Mouse (Mus musculus) layer of hippocampus, postnatal 10 days (tissue): ENCODE measurements at regions not wholly inside any gene's neighbourhood (a gene's known extent, or its start where the extent isn't known, plus 50 kb on each side); places are given as distances from the start of the nearest gene placed in this dataset.
A peak's percentile ranks its signal among the peaks of the same experiment; 100 is the strongest.

Source experiments
- DNase-seq, 2 experiments: peaks; one replicate each; pipeline ENCODE4 v3.0.0; 2021; ENCODE audit warnings: low spot score in 2 of 2

DNA sequence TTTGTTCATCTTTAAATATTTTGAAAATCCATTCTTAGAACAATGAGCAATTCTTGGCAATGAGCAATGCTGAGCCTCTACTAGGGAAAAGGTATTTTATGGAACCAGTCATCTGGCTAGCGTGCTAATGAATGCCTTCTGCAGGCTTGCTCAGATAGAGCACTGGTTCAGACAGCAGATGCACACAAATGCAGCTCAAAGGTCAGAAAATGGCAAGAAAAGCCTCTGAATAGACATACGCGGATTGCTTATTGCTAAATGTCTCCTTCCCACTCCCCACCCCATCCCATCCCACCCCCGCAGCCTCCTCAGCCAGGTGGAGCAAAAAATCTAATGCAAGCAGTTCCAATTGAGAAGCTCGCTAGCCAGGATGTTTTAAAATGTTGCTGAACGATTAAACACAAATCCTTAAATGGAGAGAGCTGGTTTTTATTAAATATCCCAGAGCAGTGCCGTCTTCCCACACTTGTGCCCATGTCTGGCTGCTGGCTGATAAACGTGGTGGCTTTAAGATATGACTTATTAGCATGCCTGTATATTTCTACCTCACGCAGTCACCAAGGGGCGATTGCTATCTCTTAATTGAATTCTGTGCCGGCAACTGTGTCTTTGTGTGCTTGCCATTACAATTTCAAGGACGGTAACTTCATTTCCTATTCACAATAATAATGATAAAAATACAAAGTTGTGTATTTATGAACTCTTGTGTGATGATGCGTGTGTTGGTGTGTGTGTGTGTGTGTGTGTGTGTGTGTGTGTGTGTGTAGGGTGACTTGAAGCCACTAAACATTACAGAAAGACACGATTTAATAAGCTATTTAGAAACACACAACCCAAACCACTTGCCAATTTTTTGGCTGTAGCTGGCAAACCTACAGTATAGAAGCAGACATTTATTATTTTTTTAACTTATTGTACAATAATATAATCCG is 192.7 kb upstream of the Pabpc6 start:
- DNase-seq: no peak

DNA sequence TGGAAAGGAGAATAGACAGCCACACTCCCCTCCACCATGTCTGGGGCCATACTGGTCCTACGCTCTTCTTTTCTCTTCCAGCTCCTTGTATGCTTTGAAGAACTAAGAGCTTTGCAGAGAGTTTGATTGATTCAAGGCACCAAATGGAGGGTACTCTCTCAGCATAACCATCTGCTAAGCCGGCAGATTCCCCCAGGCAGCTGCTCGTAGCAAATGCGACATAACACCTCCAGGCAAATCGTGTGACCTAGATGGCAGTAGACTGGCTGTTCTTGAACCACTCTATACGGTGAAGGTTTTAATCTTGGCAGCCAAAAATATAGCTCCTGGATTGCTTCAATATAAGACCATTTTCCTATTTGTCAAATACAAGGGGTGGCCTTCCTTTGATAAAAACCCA is 191.8 kb upstream of the Pabpc6 start:
- DNase-seq: peak in 1 of 2 experiments; percentile 31

DNA sequence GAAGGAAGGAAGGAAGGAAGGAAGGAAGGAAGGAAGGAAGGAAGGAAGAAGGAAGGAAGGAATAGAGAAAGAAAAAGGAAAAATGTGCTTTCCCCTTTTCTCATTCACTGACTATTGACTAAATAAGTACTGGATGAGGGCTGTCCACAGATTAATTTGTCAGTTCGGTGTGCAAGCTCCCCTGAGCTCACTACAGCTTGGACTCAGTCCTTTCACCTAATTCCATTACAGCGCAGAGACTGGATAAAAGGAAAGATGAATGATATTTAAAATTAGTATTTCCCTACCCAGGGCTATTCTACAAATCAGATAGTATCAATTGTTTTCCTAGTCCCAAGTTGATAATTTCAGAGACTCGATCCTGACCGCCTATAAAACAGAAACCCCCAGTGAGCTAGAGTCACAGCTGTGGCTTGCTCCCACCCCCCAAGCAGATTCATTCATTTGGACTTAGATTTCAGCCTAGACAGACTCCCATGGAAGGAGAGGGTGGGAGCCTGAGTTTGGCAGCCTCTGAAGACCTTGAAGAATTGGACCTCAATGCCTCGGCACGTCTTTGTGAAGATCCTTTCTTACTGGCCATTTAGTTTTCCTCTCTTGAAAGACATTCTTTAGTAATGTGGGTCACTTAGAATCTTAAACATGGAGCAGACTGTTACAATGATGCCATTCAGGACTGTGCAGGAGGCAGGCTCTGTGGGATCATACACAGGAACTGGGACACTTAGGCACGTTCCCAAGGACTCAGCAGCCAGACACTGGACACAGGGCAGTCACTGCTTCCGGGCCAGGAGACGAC is 179.2 kb upstream of the Pabpc6 start:
- peak in 1 of 2 experiments; percentile 52 for DNase-seq

DNA sequence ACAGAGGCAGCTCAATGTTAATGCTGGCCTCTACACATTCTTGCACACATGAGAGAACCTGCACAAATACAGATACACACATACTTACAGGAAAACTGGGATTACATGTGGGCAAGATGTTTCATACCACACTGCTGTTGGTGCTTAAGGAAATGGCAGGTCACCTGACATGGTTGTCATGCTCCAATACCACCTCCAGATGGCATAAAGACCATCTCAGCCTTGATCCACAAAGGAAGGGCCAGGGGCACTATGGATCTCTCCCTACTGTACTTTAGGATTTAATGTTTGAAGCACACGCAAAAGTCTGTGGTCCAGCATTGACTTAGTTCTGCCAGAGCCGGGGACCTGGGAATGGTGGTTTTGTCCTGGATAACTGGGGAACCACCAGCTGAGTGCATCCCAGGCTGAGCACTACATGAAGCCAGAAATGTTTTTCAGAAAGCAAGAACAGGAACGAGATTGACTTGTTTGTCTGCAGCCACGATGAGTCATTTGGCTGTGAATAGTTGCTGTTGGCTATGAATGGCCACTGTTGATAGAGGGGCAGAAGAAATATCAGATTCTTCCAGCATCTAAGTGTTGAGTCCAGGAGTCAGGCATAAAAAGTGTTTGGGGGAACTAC is 176.0 kb upstream of the Pabpc6 start:
- DNase-seq: no peak

DNA sequence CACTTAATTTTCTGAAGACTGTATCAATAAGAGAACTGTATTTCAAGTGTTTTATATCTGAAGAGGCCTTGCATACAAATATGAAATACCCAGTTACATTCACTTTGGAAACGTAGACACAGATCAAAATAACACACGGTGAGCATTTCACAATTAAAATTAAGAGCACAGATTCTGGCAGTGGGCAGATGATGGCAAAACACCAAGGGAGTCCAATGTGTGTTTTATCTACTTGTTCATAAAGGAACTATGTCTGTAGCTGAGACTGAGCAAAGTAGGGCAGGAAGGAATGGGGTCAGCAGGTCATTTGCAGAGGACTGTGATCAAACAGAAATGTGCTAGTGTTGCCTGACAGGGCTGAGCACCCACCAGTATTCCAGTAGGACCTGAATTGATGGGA is 171.6 kb upstream of the Pabpc6 start:
- peak in 1 of 2 experiments; percentile 31 for DNase-seq

DNA sequence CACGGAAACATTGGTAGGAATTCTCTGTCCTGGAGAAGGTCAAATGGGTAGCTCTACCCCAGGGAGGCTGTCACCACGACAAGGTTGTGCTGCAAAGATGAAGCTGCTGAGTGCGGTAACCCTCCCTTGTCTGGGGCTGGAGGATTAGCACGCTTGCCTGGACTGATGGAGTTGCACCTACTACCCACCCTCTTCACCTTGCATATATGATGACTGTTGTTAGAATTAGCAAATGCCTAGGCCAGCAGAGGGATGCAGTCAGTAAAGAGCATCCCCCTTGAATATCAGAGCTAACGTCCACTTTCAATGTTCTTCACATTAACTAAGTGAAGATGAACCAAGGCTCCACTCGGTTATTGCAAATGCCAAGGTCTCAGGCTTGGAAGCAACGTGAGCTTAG is 169.7 kb upstream of the Pabpc6 start:
- DNase-seq: no peak

DNA sequence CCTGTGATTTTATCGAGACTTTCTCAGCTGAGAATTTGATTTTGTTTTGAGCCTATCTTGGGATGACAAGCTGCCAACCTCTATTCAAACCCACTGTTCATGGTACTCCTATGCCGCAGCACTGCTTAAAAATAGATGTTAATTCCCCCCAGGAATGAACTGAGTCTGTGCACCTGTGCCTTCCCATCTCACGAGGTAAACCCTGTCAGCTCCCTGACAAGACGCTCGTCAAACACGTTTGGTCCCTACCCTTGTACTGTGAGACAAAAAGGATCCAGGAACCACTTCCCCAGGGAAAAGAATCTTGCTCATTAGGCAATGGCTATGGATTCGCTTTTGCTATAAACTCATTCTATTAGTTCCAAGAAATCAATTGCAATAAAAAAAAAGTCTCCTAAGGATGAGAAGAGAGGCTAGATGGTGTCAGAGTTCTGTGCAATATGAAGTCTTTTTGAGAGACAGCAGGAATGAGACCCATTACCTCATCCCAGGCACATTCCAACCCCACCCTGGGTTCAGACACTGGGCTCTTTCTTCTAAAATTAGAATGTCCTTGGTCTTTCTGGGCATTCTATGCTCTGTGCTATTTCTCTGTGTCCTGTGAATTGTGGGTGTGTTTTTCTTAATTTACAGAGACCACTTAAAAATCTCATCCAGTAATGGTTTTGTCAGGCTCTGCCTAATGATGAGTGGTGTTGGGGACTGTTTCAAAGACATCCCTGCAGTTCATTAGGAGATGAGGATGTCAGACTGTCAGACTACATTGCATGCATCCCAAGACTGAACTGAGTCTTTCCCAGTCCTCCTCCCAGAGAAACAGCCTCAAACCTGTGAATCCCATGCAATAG is 167.7 kb upstream of the Pabpc6 start:
- DNase-seq: no peak

DNA sequence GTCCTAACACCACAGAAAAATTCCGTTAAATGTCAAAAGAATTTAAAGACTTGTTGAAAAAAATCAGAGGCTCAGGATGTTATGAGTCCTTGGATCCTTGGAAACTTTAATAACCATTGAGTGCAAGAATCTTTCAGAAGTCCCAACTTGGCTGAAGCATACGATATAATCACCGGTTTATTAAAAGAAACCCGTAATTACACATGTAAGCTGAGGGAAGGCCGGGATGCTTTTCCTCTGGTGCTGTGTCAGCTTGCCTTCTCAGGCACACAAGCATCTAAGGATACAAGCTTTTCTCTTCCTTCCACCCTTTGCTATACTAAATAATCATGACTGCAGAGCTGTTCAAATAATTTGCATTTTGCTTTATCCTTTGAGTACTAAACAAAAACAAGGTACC is 160.4 kb upstream of the Pabpc6 start:
- no peak for DNase-seq

DNA sequence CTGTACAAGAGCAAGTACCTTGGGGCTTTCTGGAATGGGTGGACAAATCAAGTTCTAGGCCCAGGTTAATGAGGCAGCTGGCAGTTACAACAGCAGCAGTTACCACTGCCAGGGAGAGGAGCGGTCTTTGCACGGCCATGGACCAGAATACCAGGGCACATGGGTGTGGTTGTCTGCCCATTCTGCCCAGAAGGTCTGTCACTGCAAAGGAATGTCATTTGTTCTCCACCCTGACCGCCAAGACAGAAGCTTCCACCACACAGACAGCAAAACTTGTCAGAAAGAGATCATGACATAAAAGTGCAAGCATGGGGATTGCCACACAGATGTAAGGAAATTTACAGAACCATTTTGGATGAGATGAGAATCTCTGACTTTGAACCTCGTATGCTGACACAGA is 151.8 kb upstream of the Pabpc6 start:
- DNase-seq: no peak

DNA sequence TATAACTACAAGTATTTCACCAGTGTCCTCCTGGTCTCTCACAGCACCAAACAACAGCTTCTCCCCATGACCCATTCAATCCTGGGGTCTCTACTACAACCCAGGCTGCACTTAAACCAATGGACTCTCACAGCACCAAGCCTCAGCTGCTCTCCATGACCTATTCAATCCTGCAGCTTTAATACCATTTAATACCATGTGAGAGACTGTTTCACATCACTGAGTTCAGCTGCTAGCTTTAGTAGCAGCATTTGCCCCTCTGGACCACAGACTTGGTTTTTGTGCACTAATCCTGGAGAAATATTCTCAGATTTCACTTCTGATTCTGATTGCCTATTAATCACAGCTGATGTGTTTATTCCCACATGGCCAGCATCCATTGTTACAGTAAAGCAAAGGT is 147.5 kb upstream of the Pabpc6 start:
- no peak for DNase-seq

DNA sequence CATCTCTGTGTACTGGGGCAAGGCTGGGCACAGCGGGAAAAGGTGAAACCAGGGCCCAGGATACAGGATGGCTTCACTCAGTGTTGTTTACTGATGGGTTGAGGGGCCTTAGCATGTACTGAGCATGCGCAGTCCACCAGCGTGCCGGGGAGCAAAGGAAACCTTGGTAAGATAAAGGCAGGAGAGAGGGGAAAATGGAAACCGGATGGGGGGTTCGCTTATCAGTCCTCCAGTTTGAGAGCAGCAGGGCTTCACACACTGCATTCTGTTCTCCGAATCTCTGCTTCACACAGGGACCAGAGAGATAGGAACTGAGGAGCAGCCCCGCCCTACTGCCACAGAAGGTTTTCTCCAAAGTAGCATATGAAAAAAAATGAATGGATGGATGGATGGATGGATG is 127.6 kb upstream of the Pabpc6 start:
- no peak for DNase-seq

DNA sequence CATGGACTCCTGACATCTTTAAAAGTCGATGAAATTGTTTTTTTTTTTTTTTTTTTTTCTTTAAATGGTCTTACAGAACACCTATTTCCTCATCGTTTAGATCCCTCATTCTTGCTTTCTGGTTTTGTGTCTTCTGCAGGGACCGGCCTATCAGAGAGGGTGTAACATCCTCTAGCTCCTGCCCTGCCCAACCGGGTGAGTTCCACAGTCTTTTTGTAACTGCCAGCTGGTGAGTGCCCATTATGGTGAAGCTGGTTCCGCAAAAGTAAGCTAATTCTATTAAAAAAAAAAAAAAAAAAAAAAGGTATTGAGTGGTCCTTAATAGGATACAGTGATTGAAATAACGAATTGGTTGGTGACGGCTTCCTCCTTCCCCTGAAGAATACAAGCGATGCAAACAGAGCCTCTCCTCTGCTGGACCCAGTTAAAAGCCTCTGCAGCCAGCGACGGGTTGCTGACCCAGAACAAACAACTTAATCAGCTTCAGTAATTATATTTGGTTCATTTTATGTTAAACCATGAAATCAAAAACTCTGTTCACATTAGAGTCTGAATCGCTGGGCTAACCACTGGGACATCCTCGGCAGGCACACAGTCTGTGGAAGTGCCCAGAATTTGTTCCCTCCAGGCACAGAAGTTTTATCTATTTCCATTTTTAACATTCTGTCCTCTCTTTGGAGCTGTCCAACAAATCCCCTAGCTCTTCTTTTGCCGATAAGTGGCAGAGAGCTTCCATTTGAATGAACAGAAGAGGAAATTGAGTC is 126.9 kb upstream of the Pabpc6 start:
- no peak for DNase-seq

DNA sequence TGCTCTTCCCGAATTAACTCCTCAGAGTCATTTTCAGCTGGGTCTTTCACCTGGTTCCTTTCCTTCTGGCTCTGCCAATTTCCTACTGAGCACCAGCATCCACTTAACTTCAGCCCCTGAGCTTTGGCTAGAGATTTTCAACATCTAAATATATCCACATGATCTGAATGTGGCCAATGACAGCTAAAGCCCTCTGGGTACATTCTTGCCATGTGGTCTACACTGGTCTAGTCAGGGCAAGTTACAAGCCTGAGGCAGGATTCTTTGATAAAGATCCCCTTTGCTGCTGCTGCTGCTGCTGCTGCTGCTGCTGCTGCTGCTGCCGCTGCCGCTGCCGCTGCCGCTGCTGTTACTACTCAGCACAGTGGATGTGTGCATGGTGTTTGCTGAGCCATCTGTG is 109.3 kb upstream of the Pabpc6 start:
- no peak for DNase-seq

DNA sequence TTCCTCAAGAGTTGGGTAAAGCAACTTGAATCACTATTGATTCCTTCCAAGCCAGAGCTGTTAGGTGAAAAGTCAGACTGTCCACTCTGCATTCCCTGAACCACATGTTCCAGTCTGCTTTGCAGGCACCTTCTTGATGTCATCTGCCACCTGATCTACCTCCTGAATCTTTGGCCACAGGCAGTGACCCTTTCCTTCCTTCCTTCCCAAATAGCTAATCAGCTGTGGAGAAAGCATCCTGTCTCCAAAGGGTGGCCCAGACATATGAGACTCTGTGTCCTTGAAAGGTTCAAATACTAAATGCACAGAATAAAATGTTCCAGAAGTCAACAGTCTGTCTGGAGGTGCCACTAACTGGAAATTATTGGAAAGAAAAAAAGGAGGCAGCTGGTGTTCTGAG is 107.6 kb upstream of the Pabpc6 start:
- DNase-seq: no peak

DNA sequence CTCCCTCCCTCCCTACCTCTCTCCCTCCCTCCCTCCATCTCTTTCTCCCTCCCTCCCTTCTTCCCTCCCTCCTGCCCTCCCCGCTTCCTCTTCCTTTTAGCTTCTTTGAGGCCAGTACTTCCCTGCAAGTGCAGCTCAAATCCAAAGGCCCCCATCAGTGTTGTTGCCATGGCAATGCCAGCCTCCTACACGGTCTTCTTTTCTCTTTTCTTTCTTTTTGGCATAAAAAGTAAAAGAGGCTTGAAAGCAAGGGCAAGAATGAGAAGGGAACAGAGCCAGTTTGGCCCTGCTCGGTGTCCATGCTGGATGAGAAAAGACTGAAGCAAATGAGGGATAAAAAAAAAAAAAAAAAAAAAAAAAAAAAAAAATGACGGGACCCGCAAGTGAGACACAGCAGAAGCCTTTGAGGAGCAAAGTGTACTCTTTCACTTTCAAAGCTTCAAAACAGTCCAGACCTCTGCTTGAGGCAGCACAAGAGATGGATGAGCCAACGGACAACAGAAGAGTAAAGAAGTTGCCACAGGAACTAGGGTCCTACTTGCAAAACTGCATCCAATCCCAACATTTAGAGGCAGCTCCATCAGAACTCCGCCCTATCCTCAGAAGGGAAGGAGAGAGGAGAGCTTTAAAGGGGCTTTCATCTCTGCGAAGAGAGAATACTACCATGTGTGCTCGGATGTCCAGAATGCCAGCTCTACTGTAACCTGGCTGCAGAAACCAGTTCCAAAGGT is 106.9 kb upstream of the Pabpc6 start:
- DNase-seq: peak; percentile 45 to 55

DNA sequence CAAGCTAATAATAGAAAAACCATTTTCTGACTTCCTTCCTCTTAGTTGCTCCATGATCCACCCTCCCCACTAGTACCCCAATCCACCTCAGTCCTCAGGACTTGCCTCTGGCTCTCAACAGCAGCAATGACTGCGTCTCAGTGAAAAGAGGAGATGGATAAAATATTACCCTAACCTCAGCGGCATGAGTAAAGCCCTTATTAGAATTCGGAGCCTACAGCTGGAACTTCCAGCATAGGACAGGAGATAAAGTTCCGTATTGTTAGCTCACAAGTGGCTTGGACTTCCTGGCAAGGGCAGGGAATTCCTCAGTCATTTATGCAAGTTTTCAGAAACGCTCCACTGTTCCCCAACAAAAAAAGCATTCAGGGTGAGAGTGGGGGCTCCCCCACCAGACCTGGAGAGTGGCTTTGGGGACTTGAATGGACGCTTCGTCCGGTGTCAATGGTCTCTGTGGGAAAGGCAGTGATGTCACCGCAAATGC is 106.2 kb upstream of the Pabpc6 start:
- DNase-seq: peak; percentile 41 to 65

DNA sequence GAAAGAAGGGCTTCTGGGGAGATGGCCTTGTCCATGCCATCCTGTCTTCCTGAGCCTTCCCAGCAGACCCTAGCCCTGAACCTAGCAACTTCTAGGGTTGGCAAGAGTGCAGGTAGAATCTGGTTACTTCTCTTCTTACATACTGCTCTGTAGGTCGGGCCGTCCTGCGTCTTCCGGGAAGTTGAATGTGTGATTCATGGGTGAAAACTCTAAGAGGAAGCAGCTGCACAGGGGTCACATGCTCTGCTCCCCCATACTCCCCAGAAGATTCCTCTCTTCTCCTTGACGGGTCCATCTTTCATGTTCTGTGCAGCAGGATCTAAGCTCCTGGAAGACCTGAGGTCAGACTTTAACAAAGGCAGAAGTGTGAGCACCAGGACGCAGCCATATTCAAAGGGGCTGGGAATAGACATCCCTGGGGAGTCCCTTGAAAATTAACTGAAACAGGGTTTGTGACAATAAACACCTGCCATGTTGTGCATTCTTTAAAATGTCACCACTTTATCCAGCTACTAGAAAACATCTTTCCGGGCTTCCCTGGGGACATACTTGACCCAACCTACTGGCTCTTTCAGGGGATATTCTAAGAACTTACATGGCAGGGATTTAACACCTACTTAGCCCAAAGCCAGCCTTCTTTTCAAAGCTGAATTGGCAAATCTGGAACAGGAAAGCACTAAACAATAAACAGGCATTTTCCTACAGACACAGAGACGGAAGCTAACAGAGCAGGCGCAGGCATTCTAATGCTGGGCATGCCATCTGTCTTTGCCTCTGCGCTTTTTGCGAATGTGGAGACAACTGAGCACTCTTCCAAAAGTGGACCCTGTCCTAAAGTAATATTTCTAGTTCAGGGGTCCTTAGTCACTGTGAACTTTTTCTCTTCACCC is 105.5 kb upstream of the Pabpc6 start:
- DNase-seq: no peak

DNA sequence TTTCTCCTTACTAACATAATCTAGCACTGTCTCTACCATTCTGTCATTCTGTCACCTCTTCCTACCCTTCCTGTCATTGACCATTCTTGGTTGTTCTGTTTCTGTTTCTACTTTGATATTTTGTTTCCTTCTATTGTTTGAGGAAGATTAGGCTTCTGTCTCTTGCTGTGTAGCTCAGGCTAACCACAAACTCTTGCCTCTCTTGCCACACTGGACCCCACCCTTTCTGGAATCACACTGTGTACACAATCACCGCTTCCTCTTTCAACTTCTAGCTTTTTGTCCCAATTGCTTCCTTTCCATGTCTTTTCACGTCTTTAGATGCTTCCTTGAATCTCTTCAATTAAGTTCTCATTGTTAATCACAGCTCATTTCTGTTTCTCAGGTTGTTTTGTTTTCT is 104.2 kb upstream of the Pabpc6 start:
- DNase-seq: no peak
